Mouse (Mus musculus): ENCODE results near the gene Zfp472. TPM values are rescaled to one million over a fixed set of nuclear protein-coding genes. Genes with fewer than 3 reads are reported as not detected.
"Not testable (repeated sequence)": the region's sequence is repeated elsewhere in the genome, so short reads cannot be mapped to it uniquely, and the experiment has no call there.

The Zfp472 gene
- polyA plus RNA-seq, 1 experiment = 0.64 TPM

GRCm38 (mm10) chr17:33008337-33008736, 42.7 kb downstream of the Zfp472 start:
- Histone ChIP-seq H3K27me3 (ENCODE audit: control insufficient read depth, insufficient read depth, low read length) (no peaks in the 10 kb centered on the region), H3K36me3 (ENCODE audit: control insufficient read depth, insufficient read depth, low read length) (no peaks in the 10 kb centered on the region; the same call in none of the 2 replicates), H3K4me3 (ENCODE audit: control insufficient read depth, low read depth, low read length) (no peak overlapping the region), H3K27ac (ENCODE audit: control insufficient read depth, insufficient read depth, low read depth, low read length) (no peak overlapping the region), H3K4me1 (ENCODE audit: control insufficient read depth, insufficient read depth, low read length) (no peaks in the 10 kb centered on the region)
- TF ChIP-seq CTCF (IDR thresholded peaks at IDR 0.05; ENCODE audit: control insufficient read depth, insufficient read depth, insufficient replicate concordance, low read depth, low read length) (no peak), POLR2A (IDR thresholded peaks at IDR 0.05; ENCODE audit: control insufficient read depth, low read depth, low read length) (no peak)

GRCm38 (mm10) chr17:33020434-33020833, 54.8 kb downstream of the Zfp472 start:
- not testable (repeated sequence) for H3K4me3 ChIP-seq (ENCODE audit: control insufficient read depth, low read depth, low read length); H3K4me1 ChIP-seq (ENCODE audit: control insufficient read depth, insufficient read depth, low read length); H3K36me3 ChIP-seq (ENCODE audit: control insufficient read depth, insufficient read depth, low read length); H3K27ac ChIP-seq (ENCODE audit: control insufficient read depth, insufficient read depth, low read depth, low read length); H3K27me3 ChIP-seq (ENCODE audit: control insufficient read depth, insufficient read depth, low read length)

Other genes starting within 250 kb of the Zfp472 start
- gene Zfp871, start 177.5 kb upstream of the Zfp472 start, polyA plus RNA-seq (2012; rRNA removed) = 1.5 and 2.0 TPM in 2 replicates
- gene Zfp811, start 155.9 kb upstream of the Zfp472 start, polyA plus RNA-seq (2012; rRNA removed) = 0.05 and 0.10 TPM in 2 replicates
- 0.36 and 0.58 TPM in 2 replicates for gene Zfp799, start 135.6 kb upstream of the Zfp472 start, polyA plus RNA-seq (2012; rRNA removed)
- 0.30 TPM in 2 replicates for gene Zfp870, start 74.2 kb upstream of the Zfp472 start, polyA plus RNA-seq (2012; rRNA removed)
- 0.77 and 1.1 TPM in 2 replicates for gene Cyp4f14, start 48.5 kb upstream of the Zfp472 start, polyA plus RNA-seq (2012; rRNA removed)
- gene Cyp4f13, start 18.4 kb upstream of the Zfp472 start, polyA plus RNA-seq (2012; rRNA removed) = 7.8 and 8.0 TPM in 2 replicates
- 1.1 and 1.3 TPM in 2 replicates for gene Zfp952, start 27.3 kb downstream of the Zfp472 start, polyA plus RNA-seq (2012; rRNA removed)
- gene Zfp763, start 67.6 kb downstream of the Zfp472 start, polyA plus RNA-seq (2012; rRNA removed) = 0.90 and 1.8 TPM in 2 replicates
- 5.4 and 7.0 TPM in 2 replicates for gene 4921501E09Rik, start 102.2 kb downstream of the Zfp472 start, polyA plus RNA-seq (2012; rRNA removed)
- 1.6 and 2.6 TPM in 2 replicates for gene Zfp563, start 123.5 kb downstream of the Zfp472 start, polyA plus RNA-seq (2012; rRNA removed)
- gene Morc2b, start 173.9 kb downstream of the Zfp472 start, polyA plus RNA-seq (2012; rRNA removed) = 43.9 and 48.7 TPM in 2 replicates
- not detected in 2 replicates for gene Olfr55, start 202.6 kb downstream of the Zfp472 start, polyA plus RNA-seq (2012; rRNA removed)
- not detected in 2 replicates for gene Olfr239, start 225.5 kb downstream of the Zfp472 start, polyA plus RNA-seq (2012; rRNA removed)